Mouse (Mus musculus) olfactory bulb, adult 2 months (tissue): ENCODE data around the gene Arl15. TPM values are rescaled to one million over a fixed set of nuclear protein-coding genes. Genes with fewer than 3 reads are reported as not detected.

ENCODE experiments used
- H3K27ac ChIP-seq: fragments of 200-500 bp; 2 replicates; pipeline ENCODE4 v1.5.1; 2012; ENCODE audit warnings: low read depth, low read length; ENCODE audit not compliant: insufficient read depth
- H3K4me1 ChIP-seq: fragments of 200-500 bp; 2 replicates; pipeline ENCODE4 v1.6.1; 2012; ENCODE audit warnings: low read length; ENCODE audit not compliant: control insufficient read depth, insufficient read depth
- H3K4me3 ChIP-seq: fragments of 200-500 bp; 2 replicates; pipeline ENCODE4 v1.5.1; 2012; ENCODE audit warnings: mild to moderate bottlenecking, low read depth, low read length, moderate library complexity; ENCODE audit not compliant: insufficient read depth
- CTCF ChIP-seq: fragments of 200-500 bp; IDR thresholded peaks from 2 replicates; pipeline ENCODE4 v1.5.1; 2012; ENCODE audit warnings: low read depth, mild to moderate bottlenecking, low read length, moderate library complexity; ENCODE audit not compliant: insufficient read depth
- POLR2A ChIP-seq: fragments of 200-500 bp; IDR thresholded peaks from 2 replicates; pipeline ENCODE4 v1.6.1; 2012; ENCODE audit warnings: mild to moderate bottlenecking, low read depth, low read length, moderate library complexity; ENCODE audit not compliant: insufficient read depth
- WGBS: fragments of 180-500 bp; shearing (Covaris S2); methylation state at CpG from one replicate; pipeline ENCODE4 v1.1.7; 2018; 5-methylcytosine and 5-hydroxymethylcytosine counted together
- polyA plus RNA-seq: library from polyadenylated mRNA; stranded (reverse); fragments of >200 nt; gene quantifications from 2 replicates; pipeline ENCODE4 v1.2.4, GENCODE M21; 2012; ENCODE audit warnings: low replicate concordance; ENCODE audit not compliant: missing spikeins, insufficient read depth, insufficient read length

The Arl15 gene
- polyA plus RNA-seq, 1 experiment, result not detected

DNA sequence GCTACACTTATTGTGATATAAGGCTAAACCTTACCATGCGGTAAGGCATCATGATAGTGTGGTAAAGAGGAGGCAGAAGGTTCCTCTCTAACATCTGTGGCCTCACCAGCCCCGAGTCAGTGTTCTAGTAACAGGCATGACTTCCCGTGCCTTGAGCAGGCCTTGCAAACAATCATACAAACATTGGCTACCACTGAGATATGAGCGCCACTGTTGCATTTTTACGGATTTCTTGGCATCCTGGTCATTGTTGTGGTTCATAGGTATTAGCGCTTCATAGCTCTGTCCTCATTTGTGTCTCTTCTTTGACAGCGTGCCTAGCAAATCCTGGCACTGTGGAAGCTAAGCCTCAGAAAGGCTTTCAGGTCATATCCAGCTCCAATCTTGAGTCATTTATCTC lies 24.7 kb downstream of the Arl15 start:
- H3K4me1 ChIP-seq, result peaks cover 21% of the 10 kb centered on the region
- no peak for TF ChIP-seq CTCF
- 94% methylated on average over 7 of the region's 7 CpGs for WGBS
- no peak overlapping the region for H3K27ac ChIP-seq
- H3K4me3 ChIP-seq, result no peak overlapping the region

GRCm38 (mm10) chr13:113820176-113820575 lies 25.9 kb downstream of the Arl15 start:
- peaks cover 19% of the 10 kb centered on the region for H3K4me1 ChIP-seq
- H3K27ac ChIP-seq, result no peak overlapping the region
- 96% methylated on average over 3 of the region's 3 CpGs for WGBS
- no peak overlapping the region for H3K4me3 ChIP-seq
- TF ChIP-seq CTCF (no peak), POLR2A (no peak)

DNA sequence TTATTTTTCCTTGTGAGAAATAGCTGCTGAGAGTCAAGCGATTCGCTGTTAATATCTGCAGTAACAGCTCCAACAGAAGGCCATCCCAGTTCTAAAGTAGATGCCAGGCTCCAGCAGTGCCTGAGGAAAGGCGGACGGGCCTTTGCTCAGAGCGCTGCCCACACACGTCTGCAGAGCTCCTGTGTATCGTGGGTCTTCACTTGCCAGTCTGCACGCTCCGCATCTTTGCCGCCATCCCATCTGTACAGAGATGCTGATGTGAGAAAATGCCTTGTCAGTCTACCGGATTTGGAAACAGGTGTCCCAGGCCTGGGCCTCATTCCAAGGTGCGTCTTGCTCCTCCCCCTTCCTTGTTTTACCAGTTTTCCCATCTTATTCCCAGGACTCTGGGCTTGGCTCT lies 27.6 kb downstream of the Arl15 start:
- TF ChIP-seq POLR2A (no peak), CTCF (no peak)
- Histone ChIP-seq H3K4me3 (no peak overlapping the region), H3K27ac (no peak overlapping the region), H3K4me1 (peaks cover 7% of the 10 kb centered on the region; the same call in 1 of the 2 replicates)
- 66% methylated on average over 12 of the region's 12 CpGs for WGBS

- TF ChIP-seq POLR2A, result no peak
- no peak for TF ChIP-seq CTCF
- Histone ChIP-seq H3K4me3 (no peak overlapping the region), H3K27ac (no peak overlapping the region), H3K4me1 (peaks cover 3% of the 10 kb centered on the region; the same call in 1 of the 2 replicates)
- 72% methylated on average over 3 of the region's 3 CpGs for WGBS
Measured at GRCm38 (mm10) chr13:113824027-113824426, 29.7 kb downstream of the Arl15 start.

GRCm38 (mm10) chr13:113828633-113829032 lies 34.3 kb downstream of the Arl15 start:
- TF ChIP-seq POLR2A (no peak), CTCF (no peak)
- 88% methylated on average over 3 of the region's 3 CpGs for WGBS

GRCm38 (mm10) chr13:113829079-113829478 lies 34.8 kb downstream of the Arl15 start:
- H3K27ac ChIP-seq, result no peak overlapping the region
- 81% methylated on average over 2 of the region's 2 CpGs for WGBS

More at GRCm38 (mm10) chr13:113828633-113829032, 34.3 kb downstream of the Arl15 start:
- no peak overlapping the region for H3K27ac ChIP-seq
- H3K4me1 ChIP-seq, result no peaks in the 10 kb centered on the region
- H3K4me3 ChIP-seq, result no peak overlapping the region

GRCm38 (mm10) chr13:113830805-113831204 lies 36.5 kb downstream of the Arl15 start:
- no peak overlapping the region for H3K4me3 ChIP-seq
- no peaks in the 10 kb centered on the region for H3K4me1 ChIP-seq
- no peak for TF ChIP-seq POLR2A
- no peak for TF ChIP-seq CTCF
- WGBS, result 84% methylated on average over 3 of the region's 3 CpGs
- no peak overlapping the region for H3K27ac ChIP-seq

More at GRCm38 (mm10) chr13:113829079-113829478, 34.8 kb downstream of the Arl15 start:
- H3K4me3 ChIP-seq, result no peak overlapping the region
- TF ChIP-seq CTCF (no peak), POLR2A (no peak)
- H3K4me1 ChIP-seq, result no peaks in the 10 kb centered on the region

DNA sequence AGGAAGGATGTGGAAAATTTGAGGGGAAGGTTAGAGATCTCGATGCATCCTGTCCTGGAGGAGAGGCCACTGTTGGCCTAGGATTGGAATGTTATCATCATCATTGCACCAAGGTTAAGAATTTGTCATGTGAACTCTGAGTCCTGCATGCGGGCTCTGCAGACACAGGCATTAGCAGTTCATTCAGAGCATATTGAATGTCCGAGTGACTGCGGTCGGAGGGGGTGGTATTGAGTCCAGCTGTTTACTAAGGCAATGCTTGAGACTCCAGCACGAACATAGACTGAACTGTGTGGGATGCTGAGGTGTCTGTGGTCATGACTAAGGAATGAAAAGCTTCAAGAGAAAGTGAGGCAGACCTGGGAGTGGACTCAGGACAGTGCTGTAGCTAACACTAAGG lies 38.6 kb downstream of the Arl15 start:
- Histone ChIP-seq H3K27ac (no peak overlapping the region), H3K4me1 (no peaks in the 10 kb centered on the region), H3K4me3 (no peak overlapping the region)
- 95% methylated on average over 6 of the region's 6 CpGs for WGBS
- TF ChIP-seq POLR2A (no peak), CTCF (no peak)

DNA sequence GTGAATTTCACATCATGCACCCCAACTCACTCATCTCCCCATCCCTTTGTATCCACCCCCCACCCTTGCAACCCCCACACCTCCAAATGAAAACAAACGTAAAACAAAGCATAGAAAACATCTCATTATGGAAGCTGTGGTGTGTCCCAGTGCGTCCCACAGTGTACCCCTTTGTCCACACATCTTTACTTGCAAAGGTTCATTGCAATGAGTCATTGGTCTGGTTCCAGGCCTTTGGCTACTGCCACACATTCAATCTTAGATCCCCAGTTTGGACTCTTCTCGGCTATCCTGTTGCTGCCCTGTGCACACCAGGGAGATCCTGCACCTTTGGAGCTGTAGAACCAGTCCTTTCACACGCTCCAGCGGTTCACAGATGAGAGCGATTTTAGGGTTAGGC lies 41.6 kb downstream of the Arl15 start:
- TF ChIP-seq CTCF (no peak), POLR2A (no peak)
- 80% methylated on average over 6 of the region's 6 CpGs for WGBS

DNA sequence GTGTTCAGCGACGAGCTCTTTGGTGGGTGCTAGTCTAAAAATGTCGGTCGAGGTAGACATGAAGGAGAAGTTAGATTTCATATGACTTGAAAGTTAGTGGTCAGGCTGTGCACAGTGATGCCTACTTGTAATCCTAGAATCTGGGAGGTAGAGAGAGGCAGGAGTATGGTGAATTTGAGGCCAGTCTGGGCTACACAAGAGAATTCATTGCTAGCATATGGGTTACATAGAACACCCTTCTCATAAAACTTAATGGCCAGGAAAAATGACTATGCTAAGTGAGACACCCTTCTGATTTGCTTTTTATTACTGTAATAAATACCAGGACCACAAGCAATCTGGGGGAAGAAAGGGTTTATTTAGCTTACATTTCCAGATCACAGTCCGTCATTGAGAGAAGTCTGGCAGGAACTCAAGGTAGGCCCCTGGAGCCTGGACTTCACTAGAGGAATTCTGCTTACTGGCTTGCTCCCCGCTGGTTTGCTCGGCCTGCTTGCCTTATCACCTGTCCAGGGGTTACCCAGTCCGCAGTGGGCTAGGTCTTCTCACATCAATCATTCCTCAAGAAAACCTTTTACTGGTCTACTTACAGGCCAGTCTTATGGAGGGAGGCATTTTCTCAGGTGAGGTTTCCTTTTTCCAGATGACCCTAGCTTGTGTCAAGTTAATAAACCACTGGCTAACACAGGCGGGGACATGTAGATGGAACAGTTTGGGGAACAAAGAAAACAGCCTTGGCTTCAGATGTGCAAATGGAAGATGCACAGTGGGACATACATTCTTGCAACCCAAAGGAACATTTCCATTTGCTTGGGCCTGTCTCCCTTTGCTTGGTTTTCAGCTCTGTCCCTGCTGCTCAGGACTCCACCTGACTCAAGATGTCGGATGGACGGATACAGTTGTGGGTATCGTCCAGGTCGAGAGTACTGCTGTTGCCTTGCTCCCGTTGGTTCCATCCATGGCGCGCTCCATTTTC lies 44.6 kb downstream of the Arl15 start:
- 97% methylated on average over 16 of the region's 16 CpGs for WGBS
- TF ChIP-seq POLR2A (no peak), CTCF (no peak)
- no peak overlapping the region for H3K4me3 ChIP-seq

More for the DNA sequence above, 41.6 kb downstream of the Arl15 start:
- Histone ChIP-seq H3K4me1 (no peaks in the 10 kb centered on the region), H3K27ac (no peak overlapping the region), H3K4me3 (no peak overlapping the region)

More for the DNA sequence above, 44.6 kb downstream of the Arl15 start:
- H3K27ac ChIP-seq, result no peak overlapping the region
- H3K4me1 ChIP-seq, result no peaks in the 10 kb centered on the region
